Mouse (Mus musculus): ENCODE measurements at regions not wholly inside any gene's neighbourhood (a gene's known extent, or its start where the extent isn't known, plus 50 kb on each side); places are given as distances from the start of the nearest gene placed in this dataset.
"Not testable (repeated sequence)": the region's sequence is repeated elsewhere in the genome, so short reads cannot be mapped to it uniquely, and the experiment has no call there.

DNA sequence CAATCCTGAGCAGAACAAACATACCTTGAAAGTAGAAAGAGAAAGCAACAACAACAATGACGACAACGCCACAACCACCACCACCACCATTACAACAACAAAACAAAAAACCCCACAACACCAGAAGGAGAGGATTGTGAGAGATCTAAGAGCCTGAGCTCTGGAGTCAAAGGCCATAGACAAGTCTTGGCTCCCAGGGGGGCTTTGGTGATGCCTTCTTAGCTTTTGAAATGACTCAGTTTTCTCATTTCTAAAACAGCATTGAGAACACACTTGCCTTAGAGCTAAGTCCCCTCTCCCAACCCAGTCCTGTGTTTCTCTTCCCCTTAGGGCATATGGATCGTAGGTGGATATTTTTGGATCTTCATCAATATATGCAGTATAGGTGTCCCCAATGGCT lies 112.2 kb downstream of the Kif20b start:
- no peak for DNase-seq (ENCODE audit: extremely low read depth, low read depth)

DNA sequence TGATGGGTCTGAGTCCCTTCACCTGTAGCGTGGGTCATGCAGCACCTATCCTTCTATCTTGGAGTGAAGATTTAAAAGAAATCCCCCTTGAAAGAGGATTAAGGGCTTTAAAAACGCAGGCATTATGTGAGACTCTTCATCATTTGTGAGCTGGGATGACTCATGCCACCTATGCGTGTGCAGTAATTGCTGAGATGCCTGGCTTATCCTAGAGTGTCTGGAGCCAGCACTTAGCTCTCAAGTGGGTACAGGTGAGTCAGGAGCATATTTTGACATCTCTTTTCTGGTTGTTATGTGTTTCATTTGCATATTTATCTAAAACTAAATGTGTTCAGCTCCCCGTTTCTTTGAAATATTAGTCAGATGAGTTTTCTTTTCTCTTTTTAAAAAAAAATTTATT lies 123.4 kb downstream of the Kif20b start:
- DNase-seq (ENCODE audit: extremely low read depth, low read depth) = no peak

DNA sequence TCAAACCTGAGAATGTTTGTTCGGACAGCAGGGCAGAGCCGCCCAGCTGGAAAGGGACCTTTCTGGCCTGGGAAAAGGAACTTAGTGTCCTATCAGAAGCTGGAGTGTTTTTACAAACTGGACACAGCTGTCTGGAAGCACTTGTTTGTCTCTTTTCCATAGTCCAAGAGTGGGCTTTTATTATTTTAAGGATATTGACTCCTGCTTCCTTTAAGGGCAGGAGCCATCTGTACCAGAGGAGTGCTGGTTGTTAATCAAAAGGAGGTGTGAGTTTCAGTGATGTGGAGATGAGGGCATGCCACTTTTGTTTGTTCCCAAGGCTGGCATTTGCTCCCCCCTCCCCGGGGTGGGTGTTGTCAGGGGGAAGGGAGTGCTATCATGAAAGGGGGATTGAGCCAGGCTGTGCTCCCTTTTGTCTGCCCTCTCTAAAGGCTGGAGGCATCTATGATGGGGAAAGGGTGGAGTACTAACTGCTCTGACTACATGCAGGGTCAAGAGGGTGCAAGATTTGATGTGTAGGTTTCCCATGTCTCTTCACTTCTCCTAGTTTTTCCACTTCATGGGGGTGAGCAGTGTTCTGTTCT lies 144.3 kb downstream of the Kif20b start:
- no peak for DNase-seq (ENCODE audit: extremely low read depth, low read depth)

DNA sequence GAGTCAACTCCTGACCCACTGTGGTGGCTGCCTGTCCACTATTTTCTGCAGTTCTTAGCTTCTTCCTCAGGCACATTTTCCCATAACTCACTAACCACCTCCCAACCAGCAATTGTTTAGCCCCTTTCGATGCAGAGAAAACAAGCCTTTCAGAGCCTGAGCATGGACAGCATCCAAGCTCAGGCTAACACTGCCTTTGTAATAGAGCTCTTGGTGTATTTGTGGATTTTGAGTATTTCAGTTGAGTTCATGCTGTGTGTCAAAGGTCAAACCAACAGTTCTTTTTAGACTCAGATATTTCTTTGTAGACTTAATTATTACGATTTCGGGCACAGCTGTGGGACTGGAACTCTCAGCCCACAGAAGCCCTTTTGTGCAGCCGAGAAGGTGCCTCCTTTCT lies 159.0 kb downstream of the Kif20b start:
- no peak for DNase-seq (ENCODE audit: extremely low read depth, low read depth)

DNA sequence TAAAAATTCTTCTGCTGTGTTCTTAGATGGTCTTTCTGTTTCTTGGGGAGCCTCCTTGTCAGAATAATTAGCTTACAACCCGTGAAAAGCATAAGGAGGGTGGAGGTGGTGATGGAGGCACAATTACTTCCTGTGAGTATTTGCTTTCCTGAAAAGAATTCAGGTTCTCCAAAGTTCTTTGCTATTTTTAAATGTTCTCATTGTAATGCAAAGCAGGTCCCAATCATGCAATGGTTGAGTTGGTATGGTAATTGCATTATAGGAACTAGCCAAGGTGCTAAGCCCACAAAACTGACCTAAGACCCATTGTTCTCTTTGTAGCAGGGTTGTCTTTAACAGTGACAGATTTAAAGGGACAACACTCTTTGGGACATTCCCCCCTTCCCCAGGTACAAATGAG lies 179.1 kb downstream of the Kif20b start:
- DNase-seq (ENCODE audit: extremely low read depth, low read depth) = no peak

DNA sequence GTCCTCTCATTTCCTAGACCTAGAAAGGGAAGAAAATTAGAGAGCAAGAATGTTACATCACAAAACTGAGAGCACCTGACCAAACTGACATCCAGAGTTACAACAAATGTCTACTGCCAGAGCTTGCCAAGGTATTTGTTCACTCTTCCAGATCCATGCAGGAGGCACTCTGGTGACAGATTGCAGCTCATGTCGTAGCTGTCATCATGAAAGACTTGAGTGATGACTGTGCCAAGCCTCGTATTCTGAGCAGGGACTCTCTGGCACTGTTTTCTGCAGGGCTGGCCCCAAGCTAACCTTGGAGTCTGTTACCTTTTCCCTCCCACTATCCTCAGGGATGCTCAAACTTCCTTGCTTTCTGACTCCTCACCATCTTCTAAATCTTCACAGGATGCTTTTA lies 192.2 kb downstream of the Kif20b start:
- no peak for DNase-seq (ENCODE audit: extremely low read depth, low read depth)

DNA sequence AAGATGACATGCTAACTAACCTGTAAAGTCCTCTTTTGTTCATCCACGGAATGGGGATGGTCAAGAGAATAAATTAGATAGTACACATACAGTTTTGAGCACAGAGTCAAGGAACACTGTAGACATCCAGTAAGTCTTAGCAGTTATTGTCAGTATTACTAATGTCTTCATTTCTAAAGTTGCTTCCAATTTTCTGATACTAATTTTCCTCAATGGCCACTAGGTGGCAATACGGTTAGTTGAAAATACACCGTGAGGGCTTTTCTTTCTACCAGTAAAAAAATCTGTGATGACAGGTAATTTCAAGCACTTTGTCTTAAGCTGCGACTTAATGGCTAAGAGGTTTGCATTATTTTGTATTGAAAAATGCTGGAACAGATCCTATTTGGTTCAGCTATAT lies 203.1 kb downstream of the Kif20b start:
- peak; percentile 23 for DNase-seq (ENCODE audit: extremely low read depth, low read depth)

DNA sequence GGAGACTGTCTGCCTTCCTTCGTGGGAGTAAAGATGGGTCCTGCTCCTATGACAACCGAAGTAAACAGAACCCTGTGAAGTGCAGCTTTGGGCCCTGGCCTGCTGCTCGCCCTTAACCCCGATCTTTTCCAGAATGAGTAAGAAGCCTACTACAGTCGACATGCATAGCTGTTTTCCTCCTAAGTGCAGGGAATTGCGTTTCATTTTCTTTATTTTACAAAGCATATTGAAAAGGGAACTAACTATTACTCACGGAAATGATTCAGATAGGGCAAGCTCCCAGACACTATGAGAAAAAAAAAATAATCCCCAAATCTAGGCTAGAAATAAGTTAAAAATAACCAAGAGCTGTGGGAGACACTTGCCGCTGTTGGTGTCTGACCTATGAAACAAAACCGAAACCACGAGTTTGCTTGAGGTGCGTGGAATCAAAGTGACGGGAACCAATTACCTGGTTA lies 204.5 kb downstream of the Kif20b start:
- no peak for DNase-seq (ENCODE audit: extremely low read depth, low read depth)

DNA sequence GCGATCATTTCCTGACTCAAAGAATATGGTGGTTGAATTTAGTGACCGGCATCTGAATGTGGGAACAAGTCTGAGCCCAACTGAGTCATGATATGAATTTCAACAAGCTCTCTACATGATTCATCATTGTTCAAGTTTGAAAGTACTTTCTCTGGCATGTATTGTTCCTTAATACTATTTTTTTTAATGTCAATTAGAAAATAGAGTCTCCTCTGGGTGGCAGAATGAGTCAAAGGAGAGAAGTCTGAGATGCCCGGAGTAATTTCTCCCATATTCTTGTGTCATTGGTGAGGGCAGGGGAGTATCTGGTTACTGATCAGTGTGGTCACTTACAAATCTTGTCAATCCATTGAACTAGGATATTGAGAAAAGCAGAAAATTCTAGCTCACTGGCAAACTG lies 205.9 kb downstream of the Kif20b start:
- DNase-seq (ENCODE audit: extremely low read depth, low read depth) = no peak

DNA sequence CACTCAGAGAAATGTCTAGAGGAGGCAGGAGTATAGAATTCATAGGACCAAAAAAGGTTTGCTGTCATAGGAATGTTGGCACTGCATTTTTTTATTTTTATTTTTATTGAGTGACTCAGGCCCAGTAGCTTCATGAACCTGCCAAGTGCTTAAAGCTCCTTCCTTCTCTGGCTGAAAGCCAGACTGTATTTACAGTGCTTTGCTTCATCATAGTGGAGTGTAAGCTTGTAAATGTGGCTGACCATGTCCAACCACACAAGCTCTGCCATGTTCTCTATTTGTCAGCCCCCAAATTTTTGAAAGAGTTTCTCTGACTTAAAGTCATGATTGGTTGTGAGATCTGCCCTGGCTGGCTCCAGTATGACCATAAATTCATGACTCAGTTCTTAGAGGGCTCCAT lies 221.0 kb downstream of the Kif20b start:
- no peak for DNase-seq (ENCODE audit: extremely low read depth, low read depth)

DNA sequence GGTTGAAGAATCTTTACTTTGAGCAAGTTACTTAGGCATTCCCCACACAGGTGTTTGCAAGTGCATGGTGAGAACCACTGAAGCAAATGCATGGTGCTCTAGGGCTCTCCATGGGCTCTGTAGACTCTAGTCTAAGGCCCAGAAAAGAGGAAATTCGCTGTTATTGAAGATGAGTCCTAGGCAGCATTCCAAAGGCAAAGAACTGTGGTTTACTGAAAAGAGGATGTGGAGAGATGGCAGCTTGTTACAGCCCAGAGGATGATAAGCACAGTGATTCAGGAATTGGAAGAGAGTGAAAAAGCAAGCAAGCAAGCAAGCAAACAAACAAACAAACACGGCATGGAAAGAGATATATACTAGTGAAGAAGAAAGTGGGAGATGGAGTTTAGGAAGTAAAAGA lies 221.6 kb downstream of the Kif20b start:
- DNase-seq (ENCODE audit: extremely low read depth, low read depth) = peak; percentile 72

DNA sequence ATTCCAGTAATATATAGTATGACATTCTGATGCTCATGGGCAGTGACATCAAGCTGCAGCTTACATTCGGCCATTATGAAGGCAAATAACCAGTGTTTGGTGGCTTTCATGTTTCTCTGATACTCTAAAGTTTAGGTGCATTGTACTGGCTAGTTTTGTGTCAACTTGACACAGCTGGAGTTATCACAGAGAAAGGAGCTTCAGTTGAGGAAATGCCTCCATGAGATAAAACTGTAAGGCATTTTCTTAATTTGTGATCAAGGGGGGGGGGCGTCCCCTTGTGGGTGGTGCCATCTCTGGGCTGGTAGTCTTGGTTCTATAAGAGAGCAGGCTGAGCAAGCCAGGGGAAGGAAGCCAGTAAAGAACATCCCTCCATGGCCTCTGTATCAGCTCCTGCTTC lies 227.3 kb downstream of the Kif20b start:
- DNase-seq (ENCODE audit: extremely low read depth, low read depth) = not testable (repeated sequence)

DNA sequence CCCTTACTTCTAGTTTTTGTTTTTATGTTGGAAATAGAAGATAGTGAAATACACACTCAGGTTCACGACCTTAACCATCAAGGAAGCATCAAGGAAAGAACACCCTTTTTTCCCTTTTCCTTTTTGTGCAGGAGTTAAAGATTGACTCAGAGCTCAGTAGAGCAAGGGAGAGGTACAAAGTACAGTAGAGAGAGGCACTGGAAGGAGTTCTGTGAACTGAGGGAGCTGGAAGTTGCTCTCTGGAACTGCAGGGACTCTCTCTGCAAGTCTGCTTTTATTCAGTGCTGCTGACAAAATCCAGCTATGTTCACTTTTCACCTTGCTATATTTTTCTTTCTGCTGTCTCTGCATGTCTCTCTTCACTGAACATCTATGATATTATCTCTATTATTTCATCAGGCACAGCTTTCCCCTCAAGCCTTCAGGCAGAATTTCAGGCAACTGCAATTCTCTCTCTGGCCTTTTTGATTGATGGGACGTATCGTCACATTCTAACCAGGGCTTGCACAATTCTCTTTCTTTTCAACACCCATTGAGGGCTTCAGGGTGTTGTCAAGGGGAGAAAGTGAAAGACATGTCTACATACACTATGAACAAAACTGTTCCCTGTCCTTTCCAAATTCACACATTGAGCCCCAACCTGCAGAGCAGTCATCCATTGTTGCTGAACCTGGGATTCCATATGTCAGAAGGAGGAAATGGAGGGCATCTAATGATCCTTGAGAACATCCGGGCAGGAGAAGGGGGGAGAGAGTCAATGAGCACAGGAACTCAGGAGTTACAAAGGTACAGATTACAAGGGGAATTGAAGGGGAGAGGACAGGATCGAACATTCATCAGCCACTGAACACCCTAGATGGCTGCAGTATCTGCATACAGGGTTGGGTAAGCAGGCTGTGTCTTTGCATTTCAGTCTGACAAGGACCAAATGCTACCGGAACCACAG lies 228.9 kb downstream of the Kif20b start:
- DNase-seq (ENCODE audit: extremely low read depth, low read depth) = no peak

DNA sequence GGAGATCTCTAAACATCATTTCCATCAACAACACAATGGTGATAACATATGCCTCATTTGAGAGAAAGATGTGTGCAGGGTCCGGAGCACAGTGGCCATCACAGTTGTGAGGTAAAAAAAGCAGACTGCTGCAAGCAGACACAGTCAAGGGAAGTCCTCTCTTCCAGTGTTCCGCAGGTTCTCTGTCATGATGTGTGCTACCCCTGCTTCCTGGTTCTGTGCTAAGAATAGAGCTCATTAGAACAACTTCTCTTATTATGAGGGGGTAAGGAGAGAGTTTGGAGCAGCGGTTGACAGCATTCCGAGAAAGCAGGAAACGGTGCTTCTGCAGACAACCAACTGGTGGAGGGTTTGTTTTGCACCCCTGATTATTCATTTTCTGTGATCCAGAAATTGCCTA lies 229.7 kb downstream of the Kif20b start:
- peak; percentile 86 for DNase-seq (ENCODE audit: extremely low read depth, low read depth)

DNA sequence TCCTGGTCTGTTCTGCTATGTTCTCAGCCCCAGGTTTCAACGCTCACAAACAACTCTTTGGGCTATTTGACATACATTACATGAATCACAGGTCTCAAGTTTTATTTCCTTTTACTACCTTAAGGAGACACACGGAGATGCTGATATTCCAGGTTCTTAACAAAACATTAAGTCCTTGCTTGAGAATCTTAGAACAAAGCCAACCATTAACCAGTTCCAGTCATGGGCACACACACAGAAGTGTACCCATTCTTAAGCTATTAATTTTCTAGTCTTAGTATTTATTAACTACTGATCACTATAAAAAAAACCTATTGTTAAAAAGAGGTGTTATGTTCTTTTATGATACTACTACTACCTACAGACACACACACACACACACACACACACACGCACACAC lies 235.7 kb downstream of the Kif20b start:
- no peak for DNase-seq (ENCODE audit: extremely low read depth, low read depth)

DNA sequence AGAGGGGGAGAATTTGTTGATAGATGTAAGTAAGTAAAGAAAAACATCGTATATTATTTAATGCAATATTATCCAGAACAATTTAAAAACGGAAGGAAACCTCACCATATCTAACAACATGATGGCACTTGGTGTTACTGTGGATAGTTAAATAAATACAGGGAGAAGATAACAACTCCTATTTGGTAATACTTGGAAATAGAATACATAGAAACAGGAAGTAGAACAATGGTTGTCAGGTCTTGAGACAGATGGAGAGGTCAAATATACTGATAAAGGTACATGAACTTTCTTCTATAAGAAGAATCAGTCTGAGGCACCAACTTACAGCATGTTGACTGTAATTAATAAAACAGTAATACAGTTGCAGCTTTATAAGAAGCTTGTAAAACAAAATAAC lies 242.6 kb downstream of the Kif20b start:
- peak; percentile 92 for DNase-seq (ENCODE audit: extremely low read depth, low read depth)

DNA sequence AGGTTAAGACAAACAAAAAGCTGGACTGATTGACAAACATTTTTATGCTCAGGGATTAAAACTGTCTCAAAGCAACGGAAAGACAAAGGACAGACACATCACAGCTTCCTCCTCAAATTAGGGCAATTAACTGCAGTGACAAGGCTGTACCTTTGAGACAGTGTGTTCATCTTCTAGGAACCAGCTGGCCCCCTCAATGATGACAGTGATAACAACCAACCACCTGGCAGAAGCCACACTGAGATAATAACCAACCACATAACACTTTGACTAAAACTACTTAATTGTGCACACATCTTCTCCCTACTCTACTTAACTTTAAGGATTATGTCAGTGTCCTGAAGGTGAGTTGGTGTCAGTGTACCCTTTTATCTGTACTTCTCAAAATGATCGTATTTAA lies 248.4 kb downstream of the Kif20b start:
- peak; percentile 55 for DNase-seq (ENCODE audit: extremely low read depth, low read depth)

DNA sequence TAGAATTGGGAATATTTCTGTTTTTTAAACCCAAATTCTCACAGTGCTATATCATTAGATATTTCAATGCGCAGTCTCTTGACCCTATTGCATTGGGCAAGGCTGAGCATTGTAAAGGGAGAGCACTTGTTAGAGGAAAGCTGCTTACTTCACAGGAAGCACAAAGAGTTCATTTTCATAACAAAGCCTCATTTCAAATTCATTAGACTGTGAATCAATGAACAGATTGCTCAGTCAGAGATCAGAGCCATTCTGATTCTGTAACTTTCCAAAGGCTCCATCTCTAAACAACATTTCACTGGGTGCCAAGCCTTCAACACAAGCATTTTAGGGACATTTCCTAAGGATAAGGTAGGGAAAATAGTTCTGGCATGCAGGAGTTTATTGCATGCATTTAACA lies 257.9 kb downstream of the Kif20b start:
- no peak for DNase-seq (ENCODE audit: extremely low read depth, low read depth)

DNA sequence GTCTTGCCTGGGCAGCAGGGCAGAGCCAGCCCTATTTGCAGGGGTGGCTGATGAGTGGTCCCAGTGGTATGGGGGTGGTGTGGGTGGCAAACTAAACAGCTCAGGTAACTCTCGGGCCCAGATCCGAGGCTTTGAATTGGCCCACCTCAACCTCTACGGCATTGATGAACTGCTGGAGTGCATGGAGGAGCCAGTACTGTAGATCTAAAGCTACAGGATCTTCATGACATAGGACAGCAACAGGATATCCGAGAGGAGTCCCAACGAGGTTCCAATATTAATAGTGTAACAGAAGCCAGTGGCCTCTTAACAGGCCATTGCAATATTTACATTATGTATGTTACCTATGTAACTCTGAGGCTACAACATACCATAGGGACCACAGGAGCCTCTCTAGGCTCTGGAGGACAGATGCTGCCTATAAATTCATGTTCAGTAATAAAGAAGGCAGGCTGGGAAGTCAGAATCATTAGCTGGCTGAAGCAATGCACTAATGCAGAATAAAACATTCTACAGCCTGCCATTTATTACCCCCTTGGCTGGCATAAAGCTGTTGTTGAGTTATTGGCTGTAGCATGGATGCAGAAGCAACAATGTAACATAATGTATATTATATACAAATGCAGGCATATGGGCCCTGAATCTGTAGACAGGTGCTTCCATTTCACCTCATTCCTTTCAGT lies 283.5 kb downstream of the Kif20b start:
- DNase-seq (ENCODE audit: extremely low read depth, low read depth) = no peak

DNA sequence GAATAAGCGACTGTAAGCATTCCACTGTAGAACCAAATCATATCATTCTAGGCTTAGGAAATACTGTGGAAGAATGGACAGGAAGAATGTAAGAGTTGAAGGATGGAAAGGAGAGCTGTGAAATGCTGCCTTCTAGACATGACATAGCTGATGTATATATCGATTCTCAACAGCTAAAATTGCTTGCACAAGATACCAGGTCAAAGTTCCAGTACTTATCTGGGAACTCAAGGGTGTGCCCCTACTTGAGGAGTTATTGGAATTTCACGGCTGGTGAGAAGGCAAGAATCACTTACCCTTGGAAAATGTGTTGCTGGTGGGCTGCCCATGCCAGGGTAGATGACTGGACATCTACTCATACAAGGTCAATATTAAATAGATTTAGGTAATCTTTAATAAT lies 322.0 kb downstream of the Kif20b start:
- DNase-seq (ENCODE audit: extremely low read depth, low read depth) = no peak

DNA sequence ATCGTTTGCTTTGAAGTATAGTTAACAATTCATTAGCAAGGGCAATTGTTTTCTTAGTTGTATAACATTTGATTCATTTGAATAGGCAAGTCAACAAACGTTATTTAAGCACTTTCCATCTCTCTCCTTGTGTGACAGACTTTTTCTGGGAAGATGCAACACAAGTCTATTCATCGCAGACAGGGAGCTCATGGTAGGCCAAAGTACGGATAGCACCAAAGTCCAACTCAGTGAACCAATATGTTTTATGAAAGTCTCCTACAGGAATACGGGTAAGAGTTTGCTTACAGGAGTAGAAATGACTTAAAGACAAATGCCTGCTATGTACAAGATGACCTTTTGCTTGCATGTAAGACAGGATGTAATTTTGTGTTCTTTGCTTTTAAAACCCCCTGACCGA lies 325.4 kb downstream of the Kif20b start:
- no peak for DNase-seq (ENCODE audit: extremely low read depth, low read depth)

DNA sequence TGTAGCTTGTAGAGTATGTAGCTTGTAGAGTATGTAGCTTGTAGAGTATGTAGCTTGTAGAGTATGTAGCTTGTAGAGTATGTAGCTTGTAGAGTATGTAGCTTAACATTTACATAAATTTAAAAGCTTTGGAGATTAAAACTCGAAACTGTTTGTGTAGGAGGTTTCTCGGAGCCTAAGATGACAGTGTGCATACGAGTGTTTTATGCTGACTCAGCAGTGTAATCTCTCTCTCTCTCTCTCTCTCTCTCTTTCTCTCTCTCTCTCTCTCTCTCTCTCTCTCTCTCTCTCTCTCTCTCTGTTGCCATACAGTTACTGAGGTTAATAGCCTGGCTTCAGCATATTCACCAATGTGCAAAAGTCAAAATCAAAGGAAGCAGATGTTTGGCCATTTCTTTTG lies 336.5 kb downstream of the Kif20b start:
- not testable (repeated sequence) for DNase-seq (ENCODE audit: extremely low read depth, low read depth)

Data from MEL-GATA-1-ER (cell line).